Mouse (Mus musculus) G1E (cell line): ENCODE measurements around the gene Fam50b. TPM values are rescaled to one million over a fixed set of nuclear protein-coding genes. Genes with fewer than 3 reads are reported as not detected.

Experiments
- ATAC-seq: 2 replicates; pipeline ENCODE4 v1.8.0; 2016; ENCODE audit warnings: mild to moderate bottlenecking; ENCODE audit not compliant: insufficient number of reproducible peaks, poor library complexity, low FRiP score, severe bottlenecking; ENCODE audit errors: extremely low read depth
- DNase-seq: peaks from one replicate; pipeline ENCODE4 v3.0.0; 2012; ENCODE audit warnings: low spot score
- H3K27me3 ChIP-seq: 2 replicates; pipeline ENCODE4 v1.6.1; 2012; ENCODE audit warnings: mild to moderate bottlenecking, low read length, inconsistent platforms; ENCODE audit not compliant: insufficient read depth
- H3K36me3 ChIP-seq: replicated peaks from 2 replicates; pipeline ENCODE3; 2012; ENCODE audit warnings: mild to moderate bottlenecking, inconsistent platforms
- H3K4me1 ChIP-seq: 2 replicates; pipeline ENCODE4 v1.6.1; 2012; ENCODE audit warnings: low read depth, low read length, inconsistent platforms, mixed read lengths; ENCODE audit not compliant: insufficient read depth
- H3K4me3 ChIP-seq: 2 replicates; pipeline ENCODE4 v1.5.1; 2012; ENCODE audit warnings: low read depth, mild to moderate bottlenecking, inconsistent platforms, low read length, moderate library complexity, mixed read lengths
- H3K9me3 ChIP-seq: replicated peaks from 2 replicates; pipeline ENCODE4 v1.6.1; 2012; ENCODE audit warnings: inconsistent platforms
- CTCF ChIP-seq: IDR thresholded peaks from 2 replicates; pipeline ENCODE4 v1.5.1; 2012; ENCODE audit warnings: low read depth, low read length, inconsistent platforms, mixed read lengths
- GATA1 ChIP-seq: IDR thresholded peaks from 2 replicates; pipeline ENCODE4 v1.6.1; 2012; ENCODE audit warnings: borderline replicate concordance, low read length, inconsistent platforms, mixed read lengths
- GATA2 ChIP-seq: IDR thresholded peaks from 2 replicates; pipeline ENCODE4 v1.6.1; 2012; ENCODE audit warnings: low read depth, low read length, inconsistent platforms, borderline replicate concordance
- POLR2AphosphoS5 ChIP-seq: IDR thresholded peaks from 2 replicates; pipeline ENCODE4 v1.6.1; 2012; ENCODE audit warnings: low read depth, low read length, inconsistent platforms; ENCODE audit not compliant: insufficient replicate concordance
- TAL1 ChIP-seq: conservative IDR thresholded peaks from 2 replicates; pipeline ENCODE4 v1.6.1; 2012; ENCODE audit warnings: low read depth, low read length, inconsistent platforms, mixed read lengths
- polyA plus RNA-seq: library from polyadenylated mRNA; stranded (reverse); fragments of >175 nt; gene quantifications from 2 replicates; pipeline ENCODE4 v1.2.3, GENCODE M21; 2012
- total RNA-seq, 2 experiments: library from RNA; stranded (forward) in 1 of 2; stranded (reverse) in 1 of 2; fragments of 200-1000 nt in 1 of 2; fragments of >200 nt in 1 of 2; fragmentation: Nextera tagmentation in 1 of 2; gene quantifications; 2 replicates each; pipeline ENCODE4 v1.2.3; 2014 to 2017

Gene Fam50b
- total and polyA plus RNA-seq, 3 experiments: not detected

DNA sequence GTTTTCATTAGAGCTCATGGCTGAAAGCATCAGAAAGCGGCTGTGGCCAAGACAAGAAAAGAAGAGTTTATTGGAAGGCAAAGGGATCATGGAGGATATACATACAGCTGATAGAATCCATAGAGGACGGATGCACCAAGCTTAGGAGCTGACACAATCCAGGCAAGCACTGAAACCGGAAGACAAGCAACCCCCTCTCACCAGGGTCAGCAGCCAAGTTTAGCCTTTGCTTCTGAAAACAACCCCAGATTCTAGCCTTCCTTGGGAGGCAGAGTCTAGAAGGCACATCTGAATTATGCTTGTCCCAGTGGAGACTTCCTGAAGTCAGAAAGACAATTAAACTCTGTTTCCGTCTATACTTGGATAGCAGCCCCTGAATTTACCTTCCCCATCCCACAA, 47.0 kb downstream of the Fam50b start:
- H3K9me3 ChIP-seq: no peaks in the 10 kb centered on the region
- ATAC-seq (no peak), DNase-seq (no peak)
- no peak overlapping the region for H3K4me3 ChIP-seq
- H3K36me3 ChIP-seq: no peaks in the 10 kb centered on the region
- TF ChIP-seq POLR2AphosphoS5 (no peak), GATA1 (no peak), CTCF (no peak), TAL1 (no peak), GATA2 (no peak)
- H3K4me1 ChIP-seq: peaks cover 16% of the 10 kb centered on the region
- peaks cover 6% of the 10 kb centered on the region; the same call in 1 of the 2 replicates for H3K27me3 ChIP-seq

GRCm38 (mm10) chr13:34784818-34785217, 50.2 kb downstream of the Fam50b start:
- TF ChIP-seq POLR2AphosphoS5 (no peak), GATA1 (no peak), TAL1 (no peak), CTCF (no peak), GATA2 (no peak)
- H3K4me3 ChIP-seq: no peak overlapping the region
- peaks cover 31% of the 10 kb centered on the region for H3K4me1 ChIP-seq
- ATAC-seq (no peak), DNase-seq (no peak)
- no peaks in the 10 kb centered on the region; the same call in 1 of the 2 replicates for H3K27me3 ChIP-seq
- H3K36me3 ChIP-seq: no peaks in the 10 kb centered on the region
- no peaks in the 10 kb centered on the region for H3K9me3 ChIP-seq

GRCm38 (mm10) chr13:34786634-34787033, 52.0 kb downstream of the Fam50b start:
- no peak overlapping the region for H3K4me3 ChIP-seq
- TF ChIP-seq GATA2 (no peak), TAL1 (peak; percentile 32)
- peaks cover 34% of the 10 kb centered on the region for H3K4me1 ChIP-seq
- ATAC-seq (no peak), DNase-seq (no peak)
- no peaks in the 10 kb centered on the region for H3K36me3 ChIP-seq
- H3K27me3 ChIP-seq: no peaks in the 10 kb centered on the region
- H3K9me3 ChIP-seq: no peaks in the 10 kb centered on the region

- DNase-seq (no peak), ATAC-seq (no peak)
- TF ChIP-seq GATA1: no peak
- TF ChIP-seq TAL1: no peak
- no peak for TF ChIP-seq POLR2AphosphoS5
- no peak for TF ChIP-seq GATA2
- no peak for TF ChIP-seq CTCF
- H3K4me3 ChIP-seq: no peak overlapping the region
- no peaks in the 10 kb centered on the region for H3K27me3 ChIP-seq
- H3K36me3 ChIP-seq: no peaks in the 10 kb centered on the region
- H3K9me3 ChIP-seq: no peaks in the 10 kb centered on the region
- H3K4me1 ChIP-seq: peaks cover 36% of the 10 kb centered on the region
Measured at GRCm38 (mm10) chr13:34787546-34787945, 52.9 kb downstream of the Fam50b start.

GRCm38 (mm10) chr13:34789176-34789818, 54.6 kb downstream of the Fam50b start:
- no peaks in the 10 kb centered on the region for H3K27me3 ChIP-seq
- DNase-seq (no peak), ATAC-seq (no peak)
- H3K4me3 ChIP-seq: no peak overlapping the region
- TF ChIP-seq POLR2AphosphoS5: no peak
- TF ChIP-seq GATA2: no peak
- no peak for TF ChIP-seq GATA1
- no peak for TF ChIP-seq CTCF
- no peak for TF ChIP-seq TAL1
- H3K36me3 ChIP-seq: no peaks in the 10 kb centered on the region
- H3K4me1 ChIP-seq: peaks cover 41% of the 10 kb centered on the region
- H3K9me3 ChIP-seq: no peaks in the 10 kb centered on the region

GRCm38 (mm10) chr13:34793066-34793465, 58.4 kb downstream of the Fam50b start:
- Histone ChIP-seq H3K9me3 (no peaks in the 10 kb centered on the region), H3K27me3 (no peaks in the 10 kb centered on the region), H3K4me1 (peaks cover 18% of the 10 kb centered on the region), H3K4me3 (no peak overlapping the region), H3K36me3 (no peaks in the 10 kb centered on the region)
- ATAC-seq (no peak), DNase-seq (no peak)
- no peak for TF ChIP-seq CTCF

- ATAC-seq (no peak), DNase-seq (no peak)
- peaks cover 18% of the 10 kb centered on the region for H3K4me1 ChIP-seq
- H3K9me3 ChIP-seq: no peaks in the 10 kb centered on the region
- H3K36me3 ChIP-seq: no peaks in the 10 kb centered on the region
- no peak overlapping the region for H3K4me3 ChIP-seq
- H3K27me3 ChIP-seq: no peaks in the 10 kb centered on the region
- TF ChIP-seq CTCF: 0 out of 2 replicates have a peak, but pooled peaks have one; percentile 23
- no peak for TF ChIP-seq POLR2AphosphoS5
Measured at GRCm38 (mm10) chr13:34793816-34794215, 59.2 kb downstream of the Fam50b start.
